Mouse (Mus musculus) heart, adult 18-20 months (tissue): ENCODE results near the gene Serp1. TPM values are rescaled to one million over a fixed set of nuclear protein-coding genes. Genes with fewer than 3 reads are reported as not detected.

ENCODE experiments used
- DNase-seq, 2 experiments: peaks; one replicate each; pipeline ENCODE4 v3.0.0; 2021 to 2022; ENCODE audit warnings: mixed read lengths in 1 of 2
- long read RNA-seq, 2 experiments: library from polyadenylated mRNA; stranded (forward); transcript quantifications; one replicate each; pipeline ENCODE4 v2.0.0; 2021
- total RNA-seq, 2 experiments: library from RNA; stranded (reverse); gene quantifications; 2 replicates each; pipeline ENCODE4 v1.2.3; 2021

Gene Serp1
- total RNA-seq, result 10 to 100 TPM; 12.0 to 15.1 TPM
- long read RNA-seq, experiment 1, full-length matches to known transcripts, result 33 of 33 reads
- long read RNA-seq, experiment 1, partial matches to known transcripts, result 0 of 33 reads
- long read RNA-seq, experiment 1, other reads (novel, unspliced or antisense), result 0 of 33 reads
- long read RNA-seq, experiment 2, full-length matches to known transcripts, result 24 of 27 reads
- long read RNA-seq, experiment 2, partial matches to known transcripts, result 0 of 27 reads
- long read RNA-seq, experiment 2, other reads (novel, unspliced or antisense), result 3 of 27 reads

DNA sequence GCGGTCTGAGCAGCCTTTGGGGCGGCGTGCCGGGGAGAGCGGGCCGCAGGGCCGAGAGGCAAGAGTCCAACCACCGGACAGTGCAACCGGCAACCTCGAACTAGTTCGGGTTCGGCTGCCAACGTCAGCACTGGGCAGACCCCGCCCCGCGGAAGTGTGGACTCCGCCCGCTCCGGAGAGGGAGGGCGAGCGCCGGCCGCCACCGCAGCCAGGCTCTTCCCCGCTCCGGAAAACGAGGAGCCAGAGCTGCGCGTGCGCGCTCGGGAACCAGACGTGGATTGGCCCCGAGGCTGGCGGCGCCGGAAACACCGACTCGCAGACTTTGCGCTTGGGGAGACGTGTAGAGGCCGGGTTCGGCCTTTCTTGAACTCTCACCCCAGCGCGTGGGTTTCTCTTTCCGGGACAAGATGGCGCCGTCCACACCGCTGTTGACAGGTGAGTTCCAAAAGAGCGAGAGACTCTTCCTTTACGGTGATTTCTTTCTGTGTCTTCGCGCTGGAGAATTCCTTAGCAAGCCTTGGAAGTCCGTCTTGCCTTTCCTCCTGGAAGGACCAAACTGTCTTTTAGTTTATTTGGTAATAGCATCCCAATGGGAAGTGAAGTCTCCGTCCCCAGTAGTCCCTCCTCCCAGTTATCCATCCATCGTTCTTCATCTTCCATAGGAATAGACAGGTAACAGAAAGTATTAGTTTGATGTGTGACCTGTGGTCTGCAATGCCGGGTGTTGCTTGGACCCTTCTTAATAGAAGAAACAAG, at the start of gene Serp1, which contains the start of gene Eif2a:
TSS of gene Serp1 (minus strand) at position 241 of the 756 bp plus-strand sequence.
TSS of gene Eif2a (plus strand) at position 170 of the 756 bp plus-strand sequence.
- DNase-seq, result peak; percentile 96 to 100

DNA sequence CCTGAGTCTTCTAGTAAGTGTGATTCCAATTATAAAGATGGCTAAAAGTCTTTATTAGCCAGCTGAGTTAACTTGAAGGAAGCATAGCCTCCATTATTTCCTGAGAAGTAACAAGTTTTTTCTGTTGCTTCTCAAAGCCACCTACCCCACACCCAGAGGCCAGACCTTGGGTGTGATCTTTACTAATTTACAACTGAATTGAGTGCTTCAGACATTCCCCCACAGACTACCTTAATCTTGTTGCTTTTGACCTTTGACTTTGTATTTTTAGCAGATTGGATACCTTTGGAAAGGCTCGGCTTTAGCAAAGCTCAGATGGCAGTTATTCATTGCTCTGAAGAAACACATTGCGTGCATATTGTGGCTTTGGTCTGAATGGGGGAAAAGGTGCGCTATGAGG, 45.1 kb upstream of the Serp1 start:
- DNase-seq, result no peak

DNA sequence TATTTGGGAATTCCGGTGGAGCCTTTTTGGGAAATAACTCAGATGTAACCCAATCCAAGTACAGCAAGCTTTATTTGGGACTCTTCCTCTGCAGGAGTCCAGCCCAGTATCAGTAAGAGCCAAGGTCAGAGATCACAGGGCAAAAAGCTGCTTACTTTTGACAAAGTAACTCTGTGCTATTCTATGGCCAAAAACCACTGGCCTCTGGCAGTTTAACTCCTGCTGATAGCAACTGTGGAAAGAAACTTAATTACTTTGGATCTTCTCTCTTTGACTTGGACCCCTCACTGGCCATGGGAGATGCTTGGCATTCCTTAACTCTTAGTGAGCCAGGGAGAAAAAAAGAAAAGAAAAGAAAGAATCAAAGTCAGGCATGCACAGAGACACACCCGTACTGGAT, 35.7 kb upstream of the Serp1 start:
- peak in 1 of 2 experiments; percentile 53 for DNase-seq

DNA sequence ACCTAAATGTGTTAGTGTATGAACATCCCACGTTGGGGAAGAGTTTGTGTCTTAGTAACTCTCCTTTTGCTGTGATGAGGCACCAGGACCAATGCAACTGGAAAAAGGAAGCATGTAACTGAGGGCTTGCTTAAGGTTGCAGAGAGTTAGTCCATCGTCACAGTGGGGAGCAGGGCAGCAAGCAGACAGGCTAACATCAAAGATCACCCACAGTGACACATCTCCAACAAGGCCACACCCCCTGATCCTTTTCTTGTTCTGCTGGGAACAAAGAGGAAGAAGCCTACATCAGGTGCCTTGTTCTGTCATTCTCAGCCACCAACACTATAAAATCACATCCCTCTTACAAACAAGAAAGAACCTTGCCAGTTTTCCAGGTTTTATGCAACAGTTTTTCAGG, 34.2 kb upstream of the Serp1 start:
- DNase-seq, result no peak

DNA sequence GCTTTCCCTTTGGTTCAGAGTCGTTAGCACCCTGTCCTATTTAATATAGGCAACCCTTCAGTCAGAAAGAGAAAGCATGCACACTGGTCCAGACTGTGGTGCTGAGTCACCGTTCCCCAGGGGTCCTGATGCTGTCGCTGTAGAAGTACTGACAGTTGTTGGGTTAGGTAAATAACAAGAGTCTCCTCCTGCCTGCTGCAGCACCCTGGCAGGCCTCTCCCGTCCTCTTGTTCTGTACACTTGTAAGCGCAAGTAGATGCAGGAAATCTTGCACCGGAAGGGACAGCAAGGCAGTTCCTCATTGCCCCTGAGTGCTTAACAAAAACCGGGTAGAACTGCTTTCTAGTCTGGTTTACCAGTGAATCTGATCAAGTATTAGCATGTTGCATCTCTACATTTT, 31.0 kb upstream of the Serp1 start:
- no peak for DNase-seq

DNA sequence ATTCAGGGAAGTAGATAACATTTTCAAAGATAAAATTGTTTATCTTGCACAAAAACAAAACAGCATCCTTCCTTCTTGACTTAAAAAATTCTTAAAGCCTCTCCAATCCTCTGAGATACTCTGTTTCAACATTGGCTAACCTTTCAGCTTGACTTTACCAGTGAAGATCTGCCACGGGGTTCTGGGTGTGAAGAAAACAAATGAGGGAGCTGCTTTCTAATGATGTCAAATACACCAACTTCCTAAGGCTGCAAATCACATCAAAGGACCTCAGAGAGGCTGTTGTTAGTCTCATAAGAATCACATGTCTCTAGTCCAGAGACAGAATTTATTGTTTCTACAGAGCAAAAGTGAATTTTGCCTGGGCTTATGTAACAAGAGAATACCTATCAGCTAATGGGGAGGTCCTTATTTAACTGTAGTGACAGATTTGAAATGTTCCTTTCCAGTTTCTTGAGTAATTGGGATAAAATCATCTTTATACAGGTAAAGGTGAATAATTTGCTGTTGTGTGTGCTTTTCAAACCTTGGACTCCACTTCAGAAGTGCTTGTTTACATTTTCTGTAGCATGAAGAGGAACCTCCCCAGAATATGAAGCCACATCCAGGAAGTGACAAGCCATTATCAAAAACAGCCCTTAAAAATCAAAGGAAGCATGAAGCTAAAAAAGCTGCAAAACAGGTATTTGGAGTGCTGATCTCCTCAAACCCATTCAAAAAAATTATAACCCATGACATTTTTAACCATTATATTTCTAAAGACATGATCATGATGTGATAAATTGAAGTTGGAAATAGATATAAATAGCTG, 26.5 kb upstream of the Serp1 start:
- DNase-seq, result no peak

DNA sequence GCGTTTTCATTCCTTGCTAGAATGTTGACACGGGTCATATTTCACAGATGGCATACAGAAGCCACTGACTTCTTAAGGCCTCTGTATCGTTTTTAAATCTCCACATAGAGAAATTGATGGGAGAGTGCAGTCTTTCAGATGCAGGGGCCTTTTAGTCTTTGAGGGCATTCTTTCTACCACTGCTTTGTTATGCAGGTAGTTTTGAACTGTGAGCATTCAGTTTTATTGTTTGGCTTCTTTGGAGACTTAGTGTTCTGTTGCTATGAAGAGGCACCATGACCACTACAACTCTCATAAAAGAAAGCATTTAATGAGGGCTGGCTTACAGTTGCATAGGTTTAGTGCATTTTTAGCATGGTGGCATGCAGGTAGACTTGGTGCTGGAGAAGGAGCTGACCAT, 10.9 kb upstream of the Serp1 start:
- DNase-seq, result no peak

DNA sequence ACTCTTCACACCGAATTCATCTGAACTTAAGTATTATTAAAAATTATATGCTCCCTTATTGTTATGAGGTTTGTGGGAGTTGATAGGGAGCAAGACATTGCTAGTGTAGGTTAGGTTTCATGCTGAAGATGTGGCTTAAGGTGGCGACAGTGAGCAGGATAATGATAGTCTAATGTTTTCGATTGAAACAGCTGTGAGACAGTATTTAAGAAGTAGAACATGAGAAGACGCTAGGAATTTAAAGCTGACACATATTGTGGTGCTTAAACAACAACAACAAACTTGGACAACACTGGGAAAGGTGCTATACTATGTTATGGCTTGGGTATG, 681 bp upstream of the Serp1 start:
- no peak for DNase-seq

DNA sequence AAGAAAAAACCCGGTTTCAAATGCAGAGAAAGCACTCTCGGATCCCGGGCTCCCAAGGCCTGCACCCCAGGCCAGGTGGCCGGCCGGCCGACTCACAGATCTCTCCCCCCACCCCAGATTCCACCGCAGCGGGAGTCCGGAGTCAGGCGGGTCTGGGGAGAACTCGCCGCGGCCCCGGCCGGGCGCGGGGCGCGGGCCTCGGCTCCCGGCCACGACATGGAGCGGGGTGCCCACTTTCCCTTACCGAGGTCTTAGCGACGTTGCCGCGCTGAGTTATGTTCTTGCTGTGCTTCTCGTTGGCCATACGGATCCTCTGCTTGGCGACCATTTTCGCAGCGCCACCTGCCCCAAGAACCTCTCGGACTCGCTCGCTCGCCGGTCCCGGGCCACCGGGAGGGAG, 526 bp downstream of the Serp1 start:
- DNase-seq, result no peak

DNA sequence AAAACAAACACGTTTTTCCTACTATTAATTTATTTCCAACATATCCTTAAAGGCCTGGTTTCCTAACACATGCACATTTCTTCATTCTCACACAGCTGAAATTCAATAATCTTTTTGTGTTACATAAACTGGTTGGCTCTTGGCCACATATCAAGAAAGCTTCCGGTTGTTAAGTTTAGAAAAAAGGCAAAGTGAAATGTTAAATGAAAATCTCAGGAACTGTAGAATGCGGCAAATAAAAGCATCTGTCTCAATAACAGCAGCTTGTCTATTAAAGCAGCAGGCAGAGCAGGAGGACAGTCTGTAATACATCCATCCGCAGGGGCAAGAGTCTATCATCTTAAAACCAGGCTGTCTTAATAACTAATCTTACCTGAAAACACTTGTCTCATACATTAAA, 1.4 kb downstream of the Serp1 start:
- no peak for DNase-seq

DNA sequence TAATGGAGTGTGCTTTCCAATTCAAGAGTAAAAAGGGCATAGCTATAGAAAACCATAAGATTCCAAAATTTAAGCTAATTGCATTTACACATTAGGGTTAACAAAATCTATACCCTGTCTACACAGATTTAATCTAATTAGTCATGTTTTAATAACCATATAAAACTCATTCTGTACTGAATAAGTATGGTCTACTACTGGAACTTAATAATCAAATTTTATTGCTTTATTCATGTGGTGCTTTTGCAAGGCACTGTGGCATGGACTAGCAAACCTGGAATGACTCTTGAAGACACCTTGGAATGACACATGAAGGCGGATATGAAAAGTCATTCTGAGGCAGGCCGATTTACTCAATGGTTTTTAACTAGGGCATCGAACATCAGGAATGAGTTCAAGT, 2.3 kb downstream of the Serp1 start:
- no peak for DNase-seq

DNA sequence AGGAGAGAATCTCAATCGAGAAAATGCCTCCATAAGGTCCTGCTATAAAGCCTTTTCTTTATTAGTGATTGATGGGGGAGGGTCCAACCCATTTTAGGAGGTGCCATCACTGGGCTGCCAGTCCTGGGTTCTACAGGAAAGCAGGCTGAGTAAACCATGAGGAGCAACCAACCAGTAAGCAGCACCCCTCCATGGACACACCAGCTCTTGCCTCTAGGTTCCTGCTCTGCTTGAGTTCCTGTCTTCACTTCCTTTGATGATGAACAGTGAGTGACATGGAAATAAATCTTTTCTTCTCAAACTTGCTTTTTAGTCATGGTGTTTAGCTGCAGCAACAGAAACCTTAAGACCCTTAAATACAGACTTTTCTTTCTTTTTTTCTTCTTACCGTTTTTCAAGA, 4.3 kb downstream of the Serp1 start:
- no peak for DNase-seq

DNA sequence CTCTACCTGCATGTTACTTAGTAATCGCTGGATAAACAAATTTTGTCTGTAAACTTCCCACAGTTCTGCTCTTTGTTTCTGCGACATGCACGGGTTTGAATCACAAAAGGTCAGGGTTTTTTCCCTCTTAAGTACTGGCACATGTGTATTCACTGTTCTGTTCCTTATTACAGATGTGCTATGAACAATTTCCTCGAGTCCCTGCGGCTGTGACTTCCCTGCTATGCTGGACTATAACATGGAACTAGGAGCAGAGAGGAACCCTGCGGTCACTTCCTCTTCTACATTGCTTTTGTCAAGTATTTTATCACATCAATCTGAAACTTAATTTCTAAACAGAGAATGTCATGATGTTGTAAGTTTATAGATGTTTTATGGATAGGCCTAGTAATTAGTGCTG, 5.4 kb downstream of the Serp1 start:
- DNase-seq, result peak in 1 of 2 experiments; percentile 43

DNA sequence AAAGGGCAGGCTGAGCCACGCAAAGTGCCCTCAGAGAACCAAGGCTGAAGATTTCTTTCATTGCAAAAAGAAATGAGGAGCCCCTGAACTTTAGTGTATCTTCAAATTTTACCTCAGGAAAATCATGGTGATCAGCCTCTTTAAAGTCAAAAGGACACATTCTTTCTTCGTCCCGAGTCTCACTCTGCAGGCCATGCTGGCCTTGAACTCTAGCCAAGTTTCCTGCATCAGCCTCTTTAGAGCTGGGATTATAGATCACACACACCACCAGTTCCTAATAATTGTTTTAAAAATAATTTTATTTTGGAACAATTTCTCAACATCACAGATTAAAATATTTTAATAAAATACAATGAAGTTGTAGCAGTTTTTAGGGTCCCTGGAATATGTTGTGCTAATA, 6.2 kb downstream of the Serp1 start:
- no peak for DNase-seq

DNA sequence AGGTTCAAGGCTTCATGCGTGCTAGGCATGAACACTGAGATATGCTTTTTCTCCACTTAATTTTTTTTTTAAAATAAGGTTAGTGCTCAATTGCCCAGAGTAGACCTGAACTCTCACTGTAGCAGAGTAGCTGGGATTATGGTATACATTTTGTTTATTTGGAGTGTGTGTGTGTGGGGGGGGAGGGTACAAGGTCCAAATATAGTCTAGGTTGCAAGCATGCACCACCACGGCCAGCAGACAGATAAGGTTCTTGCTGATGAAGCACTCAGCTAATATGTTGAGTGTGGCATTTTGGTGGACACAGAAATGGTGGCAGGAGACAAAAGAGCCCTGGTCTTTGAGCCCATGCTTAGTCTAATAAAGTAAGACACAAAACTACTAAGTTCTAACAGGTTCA, 6.7 kb downstream of the Serp1 start:
- no peak for DNase-seq

DNA sequence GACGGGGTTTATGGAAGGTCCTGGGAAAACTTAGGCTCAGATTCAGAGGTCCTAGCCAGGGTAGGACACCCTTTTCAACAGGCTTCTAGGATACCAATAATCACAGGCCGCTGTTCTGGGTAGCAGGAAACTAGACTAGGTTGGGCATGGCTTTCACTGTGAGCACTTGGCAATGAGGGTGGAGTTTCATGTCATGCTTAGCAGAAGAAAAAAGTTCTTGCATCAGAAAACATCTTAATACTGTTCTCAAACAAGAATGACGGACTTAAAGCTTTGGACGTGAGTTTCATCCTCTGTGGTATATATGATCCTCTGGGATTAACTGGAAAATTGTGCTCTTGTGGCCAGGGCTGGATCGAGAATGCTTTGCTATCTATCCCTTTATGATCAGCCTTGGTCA, 7.9 kb downstream of the Serp1 start:
- DNase-seq, result no peak

DNA sequence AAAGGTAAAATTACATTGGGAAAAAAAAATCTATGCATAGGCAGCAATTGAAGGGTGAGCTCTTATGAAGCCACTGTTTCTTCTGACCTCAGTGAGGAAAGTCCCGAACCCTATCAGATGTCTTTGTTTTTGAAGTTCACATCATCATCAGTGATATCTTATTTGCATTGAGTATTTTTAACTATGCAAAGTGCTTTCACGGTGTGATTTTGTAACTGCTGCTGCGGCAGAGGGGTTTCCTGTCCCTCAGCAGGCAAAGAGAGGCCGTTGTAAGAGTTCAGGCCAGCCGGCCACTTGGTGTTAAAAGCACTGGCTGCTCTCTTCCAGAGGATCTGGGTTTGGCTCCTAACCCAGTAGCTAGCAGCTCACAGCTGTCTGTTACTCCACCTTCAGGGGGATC, 8.4 kb downstream of the Serp1 start:
- no peak for DNase-seq

DNA sequence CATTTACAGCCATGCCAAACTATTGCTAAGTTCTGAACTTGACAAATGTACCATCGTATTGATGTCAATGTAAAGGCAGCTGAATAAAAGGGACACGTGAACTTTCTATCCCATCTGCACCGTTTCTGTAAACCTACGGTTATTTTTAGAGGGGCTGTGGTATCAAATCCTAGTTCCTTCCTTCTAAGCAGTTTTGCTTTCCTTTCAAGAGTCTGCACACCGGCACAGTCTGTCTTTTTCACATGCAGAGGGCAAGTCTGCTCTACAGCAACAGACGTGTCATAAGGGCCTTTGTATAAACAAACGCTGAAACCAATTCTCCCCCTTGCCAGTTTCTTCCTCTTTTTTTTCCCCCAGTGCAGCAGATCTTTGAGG, 9.1 kb downstream of the Serp1 start:
- DNase-seq, result peak in 1 of 2 experiments; percentile 51

DNA sequence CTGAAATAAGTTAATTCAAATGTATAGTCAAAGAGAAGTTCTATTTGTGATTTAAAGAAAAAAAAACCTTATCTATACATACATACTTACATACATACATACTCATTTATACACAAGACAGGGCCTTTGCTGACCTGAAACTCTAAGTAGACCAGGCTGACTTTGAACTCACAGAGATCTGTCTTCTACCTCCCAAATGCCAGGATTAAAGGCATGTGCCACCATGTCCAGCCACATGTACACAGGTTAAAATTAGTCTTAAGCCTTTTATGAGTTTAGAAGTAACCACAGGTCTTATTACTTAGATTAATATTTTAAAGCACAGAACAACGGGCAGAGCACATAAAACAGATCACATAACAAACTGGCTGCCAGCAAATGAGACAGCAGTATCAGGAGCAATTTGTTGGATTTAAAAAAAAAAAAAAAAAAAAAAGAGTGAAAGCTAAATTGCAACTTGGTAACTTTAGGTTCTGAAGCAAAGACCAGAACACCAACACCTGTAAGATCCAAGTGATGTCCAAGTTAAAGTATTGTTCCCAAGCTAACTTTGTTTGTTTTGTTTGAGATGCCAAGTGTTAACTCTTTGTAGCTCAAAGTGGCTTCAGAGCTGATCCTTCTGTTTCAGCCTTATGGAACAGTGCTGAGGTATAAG, 9.6 kb downstream of the Serp1 start:
- no peak for DNase-seq

DNA sequence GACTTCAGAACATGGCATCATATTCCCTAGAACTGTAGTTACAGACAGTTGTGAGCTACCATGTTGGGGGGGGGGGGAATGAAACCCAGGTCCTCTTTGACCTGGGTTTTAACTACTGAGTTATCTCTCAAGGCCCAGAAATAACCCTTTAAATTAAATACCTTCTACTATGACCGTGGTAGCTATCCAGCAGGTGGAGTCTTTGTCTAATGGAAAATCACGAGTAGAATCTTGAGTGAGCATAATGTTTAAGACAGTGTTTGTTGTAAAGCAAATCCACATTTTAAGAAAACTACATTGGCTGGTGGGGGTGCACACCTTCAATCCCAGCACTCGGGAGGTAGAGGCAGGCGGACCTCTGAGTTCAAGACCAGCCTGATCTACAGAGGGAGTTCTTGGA, 12.2 kb downstream of the Serp1 start:
- DNase-seq, result no peak

DNA sequence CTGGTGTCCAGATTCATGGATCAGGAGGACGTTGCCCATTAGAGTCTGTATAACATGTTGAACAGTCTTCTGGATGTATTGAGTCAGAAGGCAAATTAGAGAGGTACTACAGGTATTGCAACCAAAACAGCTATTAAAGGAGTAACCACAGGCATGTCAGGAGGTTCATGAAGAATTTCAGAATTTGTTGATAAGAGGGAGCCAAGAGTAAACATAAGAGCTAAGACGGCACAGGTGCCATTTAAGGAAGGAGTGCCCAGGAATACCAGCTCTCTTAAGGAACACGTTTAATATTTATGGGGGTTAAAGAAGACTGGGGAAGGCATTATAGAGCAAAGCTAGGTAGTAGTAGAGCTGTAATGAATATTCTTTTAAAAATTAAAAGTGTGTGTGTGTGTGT, 13.0 kb downstream of the Serp1 start:
- DNase-seq, result no peak

DNA sequence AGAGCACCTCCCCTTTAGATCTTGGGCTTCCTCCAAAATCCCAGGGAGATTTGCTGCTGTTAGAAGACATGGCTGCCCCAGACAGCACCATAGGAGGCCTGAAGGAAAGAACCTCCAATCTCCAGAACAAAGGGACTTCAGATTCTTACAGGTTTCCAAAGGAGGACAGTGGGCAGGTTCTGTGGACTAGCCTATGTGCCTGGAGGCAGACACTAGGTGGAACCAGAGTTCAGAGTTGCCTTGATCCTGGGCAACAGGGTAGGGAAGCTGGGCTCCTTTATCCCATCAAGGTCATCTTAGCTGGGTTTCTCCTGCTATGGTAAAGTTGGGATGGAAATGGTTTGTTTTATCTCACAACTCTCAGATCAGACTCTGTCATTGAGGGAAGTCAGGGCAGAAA, 14.1 kb downstream of the Serp1 start:
- no peak for DNase-seq
